Mouse (Mus musculus) central nervous system, embryonic 18 days (tissue): Measurements from ENCODE around the gene Klf16. TPM values are rescaled to one million over a fixed set of nuclear protein-coding genes. Genes with fewer than 3 reads are reported as not detected.

ENCODE experiments used
- polyA plus RNA-seq: library from polyadenylated mRNA; depleted of rRNA; stranded (reverse); fragments of >200 nt; gene quantifications from 2 replicates; pipeline ENCODE4 v1.2.3, GENCODE M21; 2012; rRNA removed

Gene Klf16
- 16.9 and 17.9 TPM in 2 replicates for polyA plus RNA-seq

GRCm38 (mm10) chr10:80577195-80578130 lies at the start of gene Klf16:
Gene Klf16 (minus strand): TSS chr10:80577321.

GRCm38 (mm10) chr10:80622661-80623456 lies 45.7 kb upstream of the Klf16 start, which contains the start of gene Csnk1g2:
Gene Csnk1g2 (plus strand): TSS chr10:80622838.

GRCm38 (mm10) chr10:80605721-80606120 lies 28.6 kb upstream of the Klf16 start, which contains the start of gene Gm49322:
Gene Gm49322 (plus strand): TSS chr10:80606021.

DNA sequence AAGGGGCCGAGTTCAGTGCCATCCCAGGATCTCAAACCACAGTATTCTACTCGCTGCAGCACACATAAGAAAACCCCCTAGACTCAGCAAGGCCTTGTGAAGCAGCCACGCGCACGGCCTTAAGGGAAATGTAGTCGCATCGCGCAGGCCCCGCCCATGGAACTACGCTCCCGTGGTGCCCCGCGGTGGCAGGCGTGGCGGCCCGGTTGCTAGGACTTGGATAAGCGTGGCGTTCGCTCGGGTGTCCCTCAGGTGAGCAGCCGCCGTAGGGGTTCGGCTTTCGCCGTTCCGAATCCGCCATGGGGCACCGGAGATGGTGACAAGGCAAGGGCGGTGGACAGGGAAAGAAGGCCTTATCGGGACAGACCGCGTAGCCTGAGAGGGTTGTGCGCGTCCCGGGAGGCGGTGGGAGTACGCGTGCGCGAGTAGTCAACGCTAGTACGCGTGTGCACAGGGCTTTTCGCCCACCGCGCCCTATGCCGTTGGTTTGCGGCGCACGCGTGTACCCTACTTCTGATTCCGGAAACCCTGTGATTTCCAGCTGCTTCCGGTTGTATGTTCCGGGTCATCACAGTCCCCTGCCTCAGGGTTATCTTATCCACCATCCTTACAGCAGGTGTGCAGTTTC lies 25.7 kb upstream of the Klf16 start, which contains the start of the genes Scamp4 and Adat3:
Scamp4 (plus strand) TSS at position 175 of the 628 bp plus-strand sequence.
Adat3 (plus strand) TSS at position 183 of the 628 bp plus-strand sequence.

DNA sequence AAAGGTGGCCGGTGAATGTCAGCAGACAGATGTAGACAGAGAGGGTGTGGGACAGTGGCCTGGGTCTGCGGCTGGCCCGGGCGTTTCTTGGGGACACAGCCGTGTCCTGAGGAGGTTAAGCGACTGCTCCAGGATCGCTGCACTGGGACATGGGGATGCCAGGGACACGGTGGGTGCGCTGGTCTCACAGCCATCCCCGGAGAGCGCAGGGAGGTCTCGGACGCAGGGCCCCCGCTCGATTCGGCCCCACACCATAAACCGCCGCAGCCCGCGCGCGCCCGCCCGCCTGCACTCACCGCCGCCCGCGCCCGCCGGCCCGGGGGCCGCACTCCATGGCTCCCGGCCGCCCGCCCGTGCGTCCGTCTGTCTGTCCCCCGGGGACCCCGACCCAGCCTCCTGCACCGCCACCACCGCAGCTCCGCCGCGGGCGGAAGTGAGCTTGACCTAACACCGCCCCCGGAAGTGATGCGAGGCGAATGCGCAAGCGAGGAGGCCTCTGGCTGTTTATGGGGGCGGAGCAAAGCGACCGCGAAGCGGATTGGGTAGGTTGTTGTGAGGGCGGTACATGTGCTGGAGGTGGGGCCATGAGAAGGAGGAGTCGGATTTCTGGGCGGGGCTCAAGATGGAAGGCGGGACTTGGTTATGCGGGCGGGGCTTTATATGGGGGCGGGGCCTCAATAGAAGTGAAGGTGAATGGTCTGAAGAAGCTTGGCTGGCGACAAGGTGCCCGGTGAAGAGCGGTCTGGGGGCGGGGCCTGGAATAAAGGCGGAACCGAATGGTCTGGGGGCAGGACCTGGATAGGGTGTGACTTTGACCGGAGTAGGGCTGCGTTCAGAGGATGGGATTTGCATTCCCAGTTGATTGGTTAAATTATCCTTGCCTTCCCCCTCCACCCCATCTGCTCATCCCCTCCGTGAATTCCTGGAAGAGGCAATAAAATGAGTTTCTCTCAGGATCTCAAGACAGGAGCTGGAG lies 13.0 kb upstream of the Klf16 start, which contains the start of gene Abhd17a:
Abhd17a (minus strand) TSS at position 463 of the 976 bp plus-strand sequence.

GRCm38 (mm10) chr10:80561116-80561944 lies 15.8 kb downstream of the Klf16 start, which contains the start of gene Rexo1:
Gene Rexo1 (minus strand): TSS chr10:80561560.

DNA sequence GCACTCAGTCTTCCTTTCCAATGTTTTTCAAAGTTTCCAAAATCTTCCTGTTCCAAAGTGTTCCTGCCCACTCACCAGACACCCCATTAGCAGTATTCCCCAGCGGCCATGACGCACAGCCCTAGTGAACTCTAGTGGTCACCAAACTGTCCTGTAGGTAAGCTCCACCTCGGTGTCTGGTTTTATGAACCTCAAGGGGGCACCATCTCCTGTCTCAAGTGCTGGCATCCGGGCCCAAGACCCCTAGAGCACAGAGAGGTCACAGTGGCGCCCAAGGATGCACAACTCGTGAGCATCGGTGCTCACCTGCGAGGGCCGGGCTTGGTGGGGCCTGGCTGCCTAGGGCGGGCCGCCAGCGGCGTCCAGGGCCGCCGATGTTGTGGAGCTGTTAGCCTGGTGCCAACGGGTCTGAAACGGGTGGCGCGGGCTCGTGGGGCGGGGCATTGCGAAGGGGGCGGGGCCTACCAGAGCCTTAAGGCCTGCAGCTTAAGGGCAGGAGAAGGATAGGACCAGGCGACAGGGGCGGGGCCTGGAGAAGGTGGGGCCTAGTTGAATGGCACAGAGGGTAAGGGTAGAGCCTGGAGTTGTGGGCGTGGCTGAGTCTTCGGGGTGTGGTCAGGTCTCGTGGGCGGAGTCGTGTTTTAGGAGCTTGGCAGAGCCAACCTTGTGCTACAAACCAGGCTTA lies 38.3 kb downstream of the Klf16 start, which contains the start of gene Atp8b3:
Atp8b3 (minus strand) TSS at position 415 of the 685 bp plus-strand sequence.

Other genes starting within 250 kb of the Klf16 start
- gene Pcsk4, start 247.8 kb downstream of the Klf16 start, polyA plus RNA-seq = 10.6 and 10.7 TPM in 2 replicates
- gene Reep6, start 247.4 kb downstream of the Klf16 start, polyA plus RNA-seq = 3.1 and 3.2 TPM in 2 replicates
- gene Adamtsl5, start 228.9 kb downstream of the Klf16 start, polyA plus RNA-seq = 1.2 and 2.2 TPM in 2 replicates
- gene Plk5, start 220.9 kb downstream of the Klf16 start, polyA plus RNA-seq = 14.5 and 15.1 TPM in 2 replicates
- gene Mex3d, start 189.7 kb downstream of the Klf16 start, polyA plus RNA-seq = 72.2 and 76.7 TPM in 2 replicates
- 199 and 209 TPM in 2 replicates for gene Mbd3, start 177.8 kb downstream of the Klf16 start, polyA plus RNA-seq
- gene Uqcr11, start 170.5 kb downstream of the Klf16 start, polyA plus RNA-seq = 745 and 942 TPM in 2 replicates
- 60.4 and 61.6 TPM in 2 replicates for gene Tcf3, start 143.7 kb downstream of the Klf16 start, polyA plus RNA-seq
- 1.8 and 1.9 TPM in 2 replicates for gene Onecut3, start 82.5 kb downstream of the Klf16 start, polyA plus RNA-seq
- gene Atp8b3, start 38.2 kb downstream of the Klf16 start, polyA plus RNA-seq = 0.56 TPM in 2 replicates
- gene Rexo1, start 15.8 kb downstream of the Klf16 start, polyA plus RNA-seq = 35.8 and 43.3 TPM in 2 replicates
- 158 and 169 TPM in 2 replicates for gene Abhd17a, start 13.0 kb upstream of the Klf16 start, polyA plus RNA-seq
- gene Scamp4, start 25.6 kb upstream of the Klf16 start, polyA plus RNA-seq = 48.0 and 52.2 TPM in 2 replicates
- 7.8 and 8.9 TPM in 2 replicates for gene Adat3, start 25.6 kb upstream of the Klf16 start, polyA plus RNA-seq
- gene Gm49322, start 28.7 kb upstream of the Klf16 start, polyA plus RNA-seq = 3.7 and 4.2 TPM in 2 replicates
- gene Csnk1g2, start 45.5 kb upstream of the Klf16 start, polyA plus RNA-seq = 179 and 190 TPM in 2 replicates
- gene Btbd2, start 79.8 kb upstream of the Klf16 start, polyA plus RNA-seq = 67.4 and 77.7 TPM in 2 replicates
- gene Mknk2, start 100.8 kb upstream of the Klf16 start, polyA plus RNA-seq = 72.1 and 74.4 TPM in 2 replicates
- gene Mob3a, start 124.7 kb upstream of the Klf16 start, polyA plus RNA-seq = 33.3 and 34.2 TPM in 2 replicates
- gene Izumo4, start 124.9 kb upstream of the Klf16 start, polyA plus RNA-seq = 82.4 and 83.5 TPM in 2 replicates
- gene Ap3d1, start 164.9 kb upstream of the Klf16 start, polyA plus RNA-seq = 155 and 167 TPM in 2 replicates
- gene Dot1l, start 177.9 kb upstream of the Klf16 start, polyA plus RNA-seq = 28.5 and 36.1 TPM in 2 replicates
- 60.0 and 71.0 TPM in 2 replicates for gene Sf3a2, start 220.9 kb upstream of the Klf16 start, polyA plus RNA-seq
- 107 TPM in 2 replicates for gene Plekhj1, start 221.3 kb upstream of the Klf16 start, polyA plus RNA-seq
- gene Amh, start 227.9 kb upstream of the Klf16 start, polyA plus RNA-seq = 1.5 and 1.9 TPM in 2 replicates
- gene Jsrp1, start 236.2 kb upstream of the Klf16 start, polyA plus RNA-seq = 0.63 and 2.8 TPM in 2 replicates
- 634 and 715 TPM in 2 replicates for gene Oaz1, start 249.3 kb upstream of the Klf16 start, polyA plus RNA-seq